Mouse (Mus musculus) liver, postnatal 0 days (tissue): ENCODE results near the gene Rhov.

Experiments used
- CTCF ChIP-seq: sonication (generic); IDR thresholded peaks from 2 replicates; pipeline ENCODE4 v1.5.1; 2016; ENCODE audit warnings: antibody characterized with exemption, low read depth
- EP300 ChIP-seq: IDR thresholded peaks from 2 replicates; pipeline ENCODE4 v1.6.1; 2016; ENCODE audit warnings: antibody characterized with exemption, low read depth, mild to moderate bottlenecking

- TF ChIP-seq CTCF = no peak
- TF ChIP-seq EP300 = no peak
These were observed 28.5 kb downstream of the Rhov start for GRCm38 (mm10) chr2:119242548-119242947.
